Mouse (Mus musculus) heart, adult 10 weeks (tissue): ENCODE data around the gene Wnt8b. TPM values are rescaled to one million over a fixed set of nuclear protein-coding genes. Genes with fewer than 3 reads are reported as not detected.

Experiments
- polyA plus RNA-seq: library from polyadenylated mRNA; stranded (reverse); fragments of 350-450 nt; fragmentation: Illumina TruSeq; extraction: RNeasy Lipid Tissue Mini Kit (QIAGEN cat#74804); gene quantifications from one replicate; pipeline ENCODE4 v1.2.3, GENCODE M21; 2014; ENCODE audit warnings: low read depth, low replicate concordance

The Wnt8b gene
- not detected for polyA plus RNA-seq

DNA sequence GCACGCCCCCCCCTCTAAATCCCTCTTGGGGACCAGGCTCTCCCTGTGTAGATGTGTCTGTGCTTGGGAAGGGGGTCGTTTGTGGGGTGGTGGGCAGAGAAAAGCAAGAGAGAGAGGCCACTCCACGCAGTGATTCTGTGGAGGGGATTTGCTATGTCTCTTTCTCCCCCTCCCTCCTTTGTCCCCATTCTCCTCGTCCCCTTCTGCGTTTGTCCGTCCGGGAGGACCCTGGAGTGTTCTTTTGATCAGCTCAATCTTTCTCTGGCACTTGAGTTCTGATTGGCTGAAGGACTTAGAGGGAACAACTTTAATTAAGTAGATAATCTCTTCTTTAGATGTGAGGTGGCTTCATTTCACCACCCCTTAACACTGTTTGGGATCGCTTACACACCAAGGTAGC, at the start of gene Wnt8b:
Wnt8b (plus strand) TSS at position 345 of the 400 bp plus-strand sequence.

DNA sequence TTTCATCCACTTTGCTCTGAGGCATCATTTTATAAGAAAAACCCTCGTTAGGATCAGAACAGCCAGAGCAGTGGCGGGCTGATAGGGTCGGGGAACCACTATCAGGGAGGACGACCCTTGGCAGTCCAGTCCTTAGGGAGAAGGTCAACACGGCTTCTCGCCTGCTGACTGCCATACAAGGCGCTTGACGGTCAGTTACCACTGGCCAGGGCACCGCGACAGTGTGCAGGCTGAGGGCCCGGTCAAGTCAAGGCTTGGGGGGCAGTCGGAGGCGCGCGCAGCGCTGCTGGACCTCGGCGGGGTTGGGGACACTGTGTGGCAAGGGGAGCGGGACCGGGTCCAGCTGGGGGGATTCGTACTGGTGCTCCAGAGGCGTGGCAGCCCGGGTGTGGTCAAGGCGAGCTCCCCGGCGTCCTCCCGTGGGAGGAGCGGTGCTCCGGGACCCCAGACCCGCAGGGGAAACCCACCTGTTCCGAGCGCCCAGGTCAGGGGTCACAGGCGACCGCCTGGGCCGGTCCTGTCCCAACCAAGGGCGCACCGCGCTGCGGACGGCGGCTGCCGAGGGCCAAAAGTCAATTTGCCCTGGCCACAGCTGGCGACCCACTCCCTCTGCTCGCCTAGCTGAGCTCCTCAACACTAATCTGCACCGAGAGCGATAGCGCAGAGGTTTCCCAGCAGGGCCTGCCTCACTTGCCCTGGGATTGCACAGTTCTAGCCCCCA, 52.2 kb downstream of the Wnt8b start, which contains the start of gene Sec31b:
Sec31b (minus strand) TSS at position 544 of the 721 bp plus-strand sequence.

DNA sequence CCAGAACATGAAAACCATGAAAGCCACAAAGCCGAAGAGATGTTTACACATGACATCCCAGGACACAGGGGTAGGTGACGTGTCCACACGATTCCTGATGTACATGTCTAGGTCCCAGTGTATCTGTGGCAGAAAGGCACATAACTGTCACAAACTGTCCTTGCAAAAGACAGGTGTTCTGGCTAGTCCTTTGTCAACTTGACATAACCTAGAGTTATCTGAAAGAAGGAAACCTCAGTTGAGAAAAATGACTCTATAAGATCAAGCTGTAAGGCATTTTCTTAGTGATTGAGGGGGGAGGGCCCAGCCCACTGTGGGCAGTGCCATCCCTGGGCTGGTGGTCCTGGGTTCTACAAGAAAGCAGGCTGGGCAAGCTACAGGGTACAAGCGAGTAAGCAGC, 59.5 kb downstream of the Wnt8b start, which contains the start of gene Gm20538:
Gm20538 (minus strand) TSS at position 101 of the 400 bp plus-strand sequence.

DNA sequence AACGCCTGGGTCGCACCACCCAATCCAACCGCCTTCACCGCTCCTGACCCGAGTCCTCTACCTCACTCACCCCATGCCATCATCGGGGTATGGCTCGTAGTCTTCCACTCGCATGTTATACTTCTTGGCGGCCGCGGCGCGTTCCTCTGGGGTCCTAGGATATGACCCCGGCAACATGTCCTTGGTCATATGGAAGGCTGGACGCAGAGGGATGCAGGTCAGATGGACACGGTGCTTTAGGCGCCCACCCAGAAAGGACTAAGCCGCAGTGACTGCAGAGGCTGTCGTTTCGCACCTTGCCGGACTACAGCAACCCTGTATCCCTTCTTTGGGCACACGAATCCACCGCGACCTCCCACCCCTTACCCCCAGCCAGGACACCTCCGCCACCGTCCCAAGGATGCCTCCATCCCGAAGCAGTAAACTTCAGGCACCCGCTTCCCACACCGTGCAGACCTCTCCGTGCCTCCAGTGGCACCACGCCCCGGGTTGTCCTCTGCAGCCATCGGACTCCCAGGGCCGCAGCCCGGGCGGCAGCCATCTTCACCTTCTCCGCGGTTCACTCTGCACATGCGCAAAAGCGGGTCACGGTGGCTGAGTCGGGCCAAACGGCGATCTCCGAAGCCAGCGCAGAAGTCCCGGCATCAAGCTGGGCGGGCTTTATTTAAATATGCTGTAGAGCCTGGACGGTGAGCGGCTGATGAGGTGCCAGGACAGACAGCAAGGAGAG, 61.8 kb downstream of the Wnt8b start, which contains the start of gene Ndufb8:
Ndufb8 (minus strand) TSS at position 580 of the 730 bp plus-strand sequence.

DNA sequence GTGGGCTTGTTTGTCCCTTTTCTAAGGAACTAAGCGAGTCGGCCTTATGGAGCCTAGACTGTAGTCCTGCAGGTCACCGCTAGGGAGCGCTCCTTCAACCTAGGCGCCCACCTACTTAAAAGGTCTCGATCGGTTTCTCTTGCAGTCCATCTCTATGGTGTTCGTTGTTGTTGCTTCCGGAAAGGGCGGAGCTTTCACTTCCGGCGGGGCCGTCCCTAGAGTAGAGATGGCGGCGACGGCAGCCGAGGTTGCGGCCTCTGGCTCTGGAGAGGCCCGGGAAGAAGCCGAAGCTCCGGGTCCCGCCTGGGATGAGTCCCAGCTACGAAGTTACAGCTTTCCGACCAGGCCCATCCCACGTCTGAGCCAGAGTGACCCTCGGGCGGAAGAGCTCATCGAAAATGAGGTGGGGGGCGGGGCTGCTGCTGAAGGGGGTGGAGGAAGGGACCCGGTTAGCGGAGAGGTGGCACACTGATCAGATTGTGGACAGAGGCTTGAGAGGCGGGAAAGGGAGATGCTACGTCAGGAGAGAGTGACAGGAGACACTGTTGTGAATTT, 69.5 kb downstream of the Wnt8b start, which contains the start of gene Hif1an:
Hif1an (plus strand) TSS at position 199 of the 555 bp plus-strand sequence.

Other genes with a start within 250 kb of the Wnt8b start
- 14.5 TPM for gene Scd2, start 199.8 kb upstream of the Wnt8b start, polyA plus RNA-seq
- gene Scd4, start 160.4 kb upstream of the Wnt8b start, polyA plus RNA-seq: 13.2 TPM
- 33.8 TPM for gene Scd1, start 85.6 kb upstream of the Wnt8b start, polyA plus RNA-seq
- 20.0 TPM for gene Sec31b, start 52.4 kb downstream of the Wnt8b start, polyA plus RNA-seq
- not detected for gene Gm20538, start 59.4 kb downstream of the Wnt8b start, polyA plus RNA-seq
- gene Ndufb8, start 62.0 kb downstream of the Wnt8b start, polyA plus RNA-seq: 1,751 TPM
- 40.7 TPM for gene Hif1an, start 69.4 kb downstream of the Wnt8b start, polyA plus RNA-seq